Comparison of ENCODE assay signal across 8 mouse cellular contexts in the genomic region with DNA sequence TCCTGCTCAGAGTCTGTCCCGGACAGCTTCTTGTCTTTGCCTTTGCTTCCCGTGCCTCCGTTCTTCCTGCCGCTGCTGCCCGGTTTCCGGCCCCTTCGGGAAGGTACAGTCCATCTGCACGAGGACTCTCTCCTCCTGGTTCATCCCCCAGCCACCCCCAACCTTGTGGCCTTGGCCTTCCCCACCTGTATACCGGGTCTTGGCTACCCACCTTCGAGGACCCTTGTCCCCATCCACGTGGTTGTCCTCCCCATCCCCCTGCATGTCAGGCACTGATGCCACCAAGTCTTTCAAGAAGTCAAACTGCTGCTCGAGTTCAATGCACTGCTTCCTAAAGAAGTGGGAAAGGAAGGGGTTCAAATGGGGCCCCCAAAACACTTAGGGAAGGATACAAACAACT. TPM values are rescaled to one million over a fixed set of nuclear protein-coding genes. Genes with fewer than 3 reads are reported as not detected.
DNase-seq lines count a peak whose midpoint lies in the region; ATAC-seq and TF ChIP-seq lines count a peak whose summit lies in the region.

No protein-coding gene starts in this region.

- no peak overlapping the region for H3K27ac ChIP-seq in spleen, adult 2 months (ENCODE audit: insufficient read depth, low read length)
- H3K27ac ChIP-seq in intestine, postnatal 0 days (ENCODE audit: low read depth, low read length), result no peak overlapping the region
- peak overlapping the region; percentile 95 for H3K27ac ChIP-seq in neural tube, embryonic 15.5 days (replicated peaks)

- no peak for ATAC-seq in intestine, postnatal 0 days
- no peak for ATAC-seq in neural tube, embryonic 15.5 days (ENCODE audit: low FRiP score)
- no peak for ATAC-seq in megakaryocyte-erythroid progenitor cell, adult 5-6 weeks (replicated peaks; ENCODE audit: low FRiP score, low TSS enrichment, poor library complexity, severe bottlenecking)
- no peak for ATAC-seq in monocyte, adult 5-6 weeks (replicated peaks; ENCODE audit: insufficient number of reproducible peaks, low FRiP score, low TSS enrichment, poor library complexity, severe bottlenecking)

- 63% methylated on average over 12 of the region's 12 CpGs for WGBS in spleen, adult 2 months
- WGBS in intestine, postnatal 0 days, result 61% methylated on average over 12 of the region's 12 CpGs
- 67% methylated on average over 12 of the region's 12 CpGs for WGBS in neural tube, embryonic 15.5 days

- DNase-seq in cerebellum, adult 11 months, result peak; percentile 37
- DNase-seq in cerebellum, postnatal 36 days, result no peak
- DNase-seq in spleen, adult 2 months (ENCODE audit: low read depth in 1 of 2, low spot score in 2 of 2), result no peak
- DNase-seq in spleen, postnatal 36 days (ENCODE audit: low spot score in 2 of 2), result no peak

- peak overlapping the region; percentile 60; the same call in 1 of the 2 replicates for H3K4me3 ChIP-seq in spleen, adult 2 months (ENCODE audit: extremely low read depth, insufficient read depth, insufficient read length)
- peak overlapping the region; percentile 84 for H3K4me3 ChIP-seq in intestine, postnatal 0 days (ENCODE audit: low read depth, low read length)
- peak overlapping the region; percentile 88 for H3K4me3 ChIP-seq in neural tube, embryonic 15.5 days (replicated peaks)

- TF ChIP-seq POLR2A in spleen, adult 2 months (IDR thresholded peaks at IDR 0.05; ENCODE audit: low read depth, low read length), result no peak

- H3K9ac ChIP-seq in intestine, postnatal 0 days (ENCODE audit: low read depth, low read length), result peak overlapping the region; percentile 91
- peak overlapping the region; percentile 89 for H3K9ac ChIP-seq in neural tube, embryonic 15.5 days (replicated peaks)

- peaks cover 16% of the 10 kb centered on the region for H3K4me1 ChIP-seq in spleen, adult 2 months (ENCODE audit: control insufficient read depth, insufficient read depth, insufficient read length)
- peaks cover 6% of the 10 kb centered on the region; the same call in 1 of the 2 replicates for H3K4me1 ChIP-seq in intestine, postnatal 0 days (replicated peaks; ENCODE audit: control insufficient read depth, insufficient read depth, low read length)
- H3K4me1 ChIP-seq in neural tube, embryonic 15.5 days, result peaks cover 53% of the 10 kb centered on the region

- no peaks in the 10 kb centered on the region for H3K9me3 ChIP-seq in intestine, postnatal 0 days (ENCODE audit: control insufficient read depth)
- no peaks in the 10 kb centered on the region for H3K9me3 ChIP-seq in neural tube, embryonic 15.5 days (replicated peaks)

- H3K36me3 ChIP-seq in spleen, adult 2 months (ENCODE audit: control insufficient read depth, insufficient read depth, low read length), result peaks cover 30% of the 10 kb centered on the region
- H3K36me3 ChIP-seq in intestine, postnatal 0 days (ENCODE audit: control insufficient read depth, insufficient read depth), result peaks cover 43% of the 10 kb centered on the region
- H3K36me3 ChIP-seq in neural tube, embryonic 15.5 days, result peaks cover 46% of the 10 kb centered on the region

- TF ChIP-seq CTCF in spleen, adult 2 months (IDR thresholded peaks at IDR 0.05; ENCODE audit: extremely low read depth, insufficient read depth, insufficient read length, insufficient replicate concordance), result no peak
- no peak for TF ChIP-seq CTCF in intestine, postnatal 0 days (IDR thresholded peaks at IDR 0.05; ENCODE audit: low read depth)

- no peaks in the 10 kb centered on the region for H3K27me3 ChIP-seq in spleen, adult 2 months (ENCODE audit: control insufficient read depth, insufficient read depth, low read length)
- no peaks in the 10 kb centered on the region for H3K27me3 ChIP-seq in intestine, postnatal 0 days (replicated peaks; ENCODE audit: control insufficient read depth, insufficient read depth, low read length)
- H3K27me3 ChIP-seq in neural tube, embryonic 15.5 days (replicated peaks), result no peaks in the 10 kb centered on the region

- H3K4me2 ChIP-seq in intestine, postnatal 0 days (replicated peaks; ENCODE audit: low read depth), result peak overlapping the region; percentile 81
- peak overlapping the region; percentile 90 for H3K4me2 ChIP-seq in neural tube, embryonic 15.5 days

RNA-seq across cellular contexts. Expression of gene Drap1, which starts 1.2 kb away (rescaled TPM):
- 59.6 and 75.8 TPM in 2 replicates for polyA plus RNA-seq in spleen, adult 2 months (2012; rRNA removed)
- 136 and 137 TPM in 2 replicates for polyA plus RNA-seq in intestine, postnatal 0 days (2015; fragmentation: Nextera tagmentation; extraction: Ambion mirVana)
- polyA plus RNA-seq in neural tube, embryonic 15.5 days (2015; fragmentation: Nextera tagmentation; extraction: Ambion mirVana), result 300 and 329 TPM in 2 replicates
- 167 and 178 TPM in 2 replicates for total RNA-seq in megakaryocyte-erythroid progenitor cell, adult 5-6 weeks (2014; fragmentation: Nextera tagmentation)
- total RNA-seq in megakaryocyte-erythroid progenitor cell, adult 5-6 weeks (2017), result 102 and 143 TPM in 2 replicates
- total RNA-seq in monocyte, adult 5-6 weeks (2017), result 111 to 135 TPM (median 121 TPM) in 3 replicates

RNA-seq across cellular contexts. Expression of gene AI837181, which starts 1.4 kb away (rescaled TPM):
- polyA plus RNA-seq in spleen, adult 2 months (2012; rRNA removed), result 76.4 and 95.8 TPM in 2 replicates
- polyA plus RNA-seq in intestine, postnatal 0 days (2015; fragmentation: Nextera tagmentation; extraction: Ambion mirVana), result 33.0 and 34.2 TPM in 2 replicates
- polyA plus RNA-seq in neural tube, embryonic 15.5 days (2015; fragmentation: Nextera tagmentation; extraction: Ambion mirVana), result 84.7 and 87.3 TPM in 2 replicates
- 33.1 and 34.7 TPM in 2 replicates for total RNA-seq in megakaryocyte-erythroid progenitor cell, adult 5-6 weeks (2014; fragmentation: Nextera tagmentation)
- total RNA-seq in megakaryocyte-erythroid progenitor cell, adult 5-6 weeks (2017), result 5.7 and 11.1 TPM in 2 replicates
- 10.6 to 20.5 TPM (median 14.0 TPM) in 3 replicates for total RNA-seq in monocyte, adult 5-6 weeks (2017)

RNA-seq across cellular contexts. Expression of gene Tsga10ip, which starts 21.2 kb away (rescaled TPM):
- polyA plus RNA-seq in spleen, adult 2 months (2012; rRNA removed), result 1.9 and 2.3 TPM in 2 replicates
- 0.27 and 0.59 TPM in 2 replicates for polyA plus RNA-seq in intestine, postnatal 0 days (2015; fragmentation: Nextera tagmentation; extraction: Ambion mirVana)
- polyA plus RNA-seq in neural tube, embryonic 15.5 days (2015; fragmentation: Nextera tagmentation; extraction: Ambion mirVana), result 0.59 TPM in 1 of 2 replicates, not detected in the other
- total RNA-seq in megakaryocyte-erythroid progenitor cell, adult 5-6 weeks (2014; fragmentation: Nextera tagmentation), result not detected in 2 replicates
- not detected in 2 replicates for total RNA-seq in megakaryocyte-erythroid progenitor cell, adult 5-6 weeks (2017)
- total RNA-seq in monocyte, adult 5-6 weeks (2017), result not detected in 3 replicates

RNA-seq across cellular contexts. Expression of gene Fosl1, which starts 23.8 kb away (rescaled TPM):
- 0.04 and 0.40 TPM in 2 replicates for polyA plus RNA-seq in spleen, adult 2 months (2012; rRNA removed)
- not detected in 2 replicates for polyA plus RNA-seq in intestine, postnatal 0 days (2015; fragmentation: Nextera tagmentation; extraction: Ambion mirVana)
- 0.45 TPM in 1 of 2 replicates, not detected in the other for polyA plus RNA-seq in neural tube, embryonic 15.5 days (2015; fragmentation: Nextera tagmentation; extraction: Ambion mirVana)
- 0.66 and 1.1 TPM in 2 replicates for total RNA-seq in megakaryocyte-erythroid progenitor cell, adult 5-6 weeks (2014; fragmentation: Nextera tagmentation)
- total RNA-seq in megakaryocyte-erythroid progenitor cell, adult 5-6 weeks (2017), result 0.30 and 1.9 TPM in 2 replicates
- total RNA-seq in monocyte, adult 5-6 weeks (2017), result 0.49 to 2.6 TPM (median 2.0 TPM) in 3 replicates

RNA-seq across cellular contexts. Expression of gene Ccdc85b, which starts 34.1 kb away (rescaled TPM):
- 5.3 and 6.8 TPM in 2 replicates for polyA plus RNA-seq in spleen, adult 2 months (2012; rRNA removed)
- polyA plus RNA-seq in intestine, postnatal 0 days (2015; fragmentation: Nextera tagmentation; extraction: Ambion mirVana), result 7.3 and 7.5 TPM in 2 replicates
- 12.6 and 15.0 TPM in 2 replicates for polyA plus RNA-seq in neural tube, embryonic 15.5 days (2015; fragmentation: Nextera tagmentation; extraction: Ambion mirVana)
- total RNA-seq in megakaryocyte-erythroid progenitor cell, adult 5-6 weeks (2014; fragmentation: Nextera tagmentation), result 2.6 and 2.9 TPM in 2 replicates
- total RNA-seq in megakaryocyte-erythroid progenitor cell, adult 5-6 weeks (2017), result 2.1 and 2.5 TPM in 2 replicates
- total RNA-seq in monocyte, adult 5-6 weeks (2017), result 1.2 to 4.1 TPM (median 3.8 TPM) in 3 replicates
